Mouse (Mus musculus): Measurements from ENCODE around the gene Arhgef3. TPM values are rescaled to one million over a fixed set of nuclear protein-coding genes. Genes with fewer than 3 reads are reported as not detected.
"Not testable (repeated sequence)": the region's sequence is repeated elsewhere in the genome, so short reads cannot be mapped to it uniquely, and the experiment has no call there.

Arhgef3 gene
- total RNA-seq, 2 experiments from 2014 or later = 77.1 to 79.5 TPM

DNA sequence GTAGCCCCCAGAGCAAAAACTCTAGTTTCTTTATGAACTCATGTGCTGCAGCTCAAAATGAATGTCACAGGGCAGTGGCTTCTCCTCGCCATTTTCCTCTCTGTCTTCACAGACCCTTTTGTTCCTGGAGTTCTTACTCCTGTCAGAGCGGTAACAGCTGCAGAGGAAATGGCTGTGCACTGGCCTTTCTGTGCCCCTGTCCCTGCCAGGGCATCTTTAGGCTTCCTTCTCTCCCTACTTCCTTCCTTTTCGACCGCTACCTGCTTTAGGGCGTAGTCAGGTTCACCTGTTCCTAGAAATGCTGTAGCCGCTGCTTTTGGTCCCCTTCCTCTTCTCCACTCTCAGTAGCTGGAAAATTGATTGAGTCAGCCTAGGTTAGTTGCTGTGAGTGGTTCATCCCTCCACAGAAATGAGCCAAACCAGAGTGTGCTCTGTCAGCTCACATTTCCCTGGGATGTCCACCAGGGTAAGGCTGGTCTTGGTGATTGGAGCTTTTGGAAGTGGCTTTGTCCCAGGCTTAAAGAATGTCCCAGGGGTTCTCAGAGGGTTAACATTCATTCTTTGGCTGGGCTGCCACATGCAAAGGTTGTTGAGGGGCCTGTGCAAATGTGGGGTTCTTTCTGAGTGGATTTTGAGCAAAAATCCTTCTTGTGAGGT, 121.3 kb downstream of the Arhgef3 start:
- no peak for DNase-seq (ENCODE audit: low spot score in 2 of 2)
- TF ChIP-seq CTCF (conservative IDR thresholded peaks at IDR 0.05) = no peak
- no peak overlapping the region for H3K27ac ChIP-seq
- H3K4me3 ChIP-seq = no peak overlapping the region

DNA sequence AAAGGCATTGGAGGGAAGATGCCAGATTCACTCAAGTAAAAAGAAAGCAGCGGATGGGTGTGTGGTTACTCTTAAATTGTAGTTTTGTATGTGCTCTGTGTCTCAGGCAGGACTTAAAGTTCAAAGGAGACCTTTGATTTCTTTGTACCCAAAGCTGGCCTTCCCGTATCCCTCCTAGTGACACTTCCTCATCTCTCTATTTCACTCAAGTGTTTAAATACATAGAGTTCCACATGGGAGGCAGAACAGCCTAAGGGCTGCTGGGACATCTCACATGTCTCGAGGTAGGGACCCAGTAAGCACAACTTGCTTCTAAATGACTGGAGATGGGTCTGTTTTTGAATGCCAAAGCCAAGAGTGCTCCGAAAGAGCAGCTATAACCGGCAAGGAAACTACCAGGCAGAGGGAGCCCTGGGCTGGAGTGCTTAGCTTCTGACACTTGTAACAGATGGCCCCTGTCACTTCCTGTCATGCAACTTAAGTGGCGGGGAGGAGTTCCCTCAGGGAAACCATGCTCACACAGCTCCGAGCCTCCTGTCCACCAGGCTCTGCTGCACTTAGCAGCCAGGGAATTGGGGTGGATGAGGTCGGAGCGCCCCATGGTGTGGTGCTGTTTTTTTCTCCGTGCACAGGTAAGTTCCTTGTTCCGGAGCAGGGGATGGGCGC, 123.0 kb downstream of the Arhgef3 start:
- peak overlapping the region; percentile 23; the same call in 1 of the 2 replicates for H3K4me3 ChIP-seq
- no peak overlapping the region for H3K27ac ChIP-seq
- TF ChIP-seq CTCF (conservative IDR thresholded peaks at IDR 0.05) = no peak
- DNase-seq (ENCODE audit: low spot score in 2 of 2) = no peak

DNA sequence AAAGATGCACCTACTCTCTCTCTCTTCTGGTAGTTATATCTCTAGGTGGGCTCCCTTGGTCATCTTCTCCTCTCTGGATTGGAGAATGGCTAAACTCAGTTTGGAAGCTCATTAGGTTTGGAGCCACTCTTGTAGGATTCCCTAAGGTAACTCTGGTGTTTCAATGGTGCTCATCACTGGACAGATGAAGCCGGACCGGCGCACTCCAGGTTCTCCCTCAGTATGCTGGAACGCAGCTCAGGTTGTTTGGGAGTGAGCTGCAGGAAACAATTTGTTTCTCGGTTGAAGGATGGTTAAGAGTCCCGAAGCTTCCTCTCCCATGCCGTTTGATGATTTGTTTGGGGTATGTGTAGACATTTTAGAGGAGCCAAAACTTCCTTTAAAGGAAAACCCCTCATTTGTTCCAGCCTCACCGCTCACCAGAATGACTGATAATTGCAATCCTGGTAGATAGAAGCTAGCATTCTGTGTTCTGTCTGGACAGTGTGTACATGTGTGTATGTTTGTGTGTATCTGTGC, 124.0 kb downstream of the Arhgef3 start:
- no peak for TF ChIP-seq CTCF (conservative IDR thresholded peaks at IDR 0.05)
- H3K4me3 ChIP-seq = no peak overlapping the region
- H3K27ac ChIP-seq = no peak overlapping the region
- no peak for DNase-seq (ENCODE audit: low spot score in 2 of 2)

DNA sequence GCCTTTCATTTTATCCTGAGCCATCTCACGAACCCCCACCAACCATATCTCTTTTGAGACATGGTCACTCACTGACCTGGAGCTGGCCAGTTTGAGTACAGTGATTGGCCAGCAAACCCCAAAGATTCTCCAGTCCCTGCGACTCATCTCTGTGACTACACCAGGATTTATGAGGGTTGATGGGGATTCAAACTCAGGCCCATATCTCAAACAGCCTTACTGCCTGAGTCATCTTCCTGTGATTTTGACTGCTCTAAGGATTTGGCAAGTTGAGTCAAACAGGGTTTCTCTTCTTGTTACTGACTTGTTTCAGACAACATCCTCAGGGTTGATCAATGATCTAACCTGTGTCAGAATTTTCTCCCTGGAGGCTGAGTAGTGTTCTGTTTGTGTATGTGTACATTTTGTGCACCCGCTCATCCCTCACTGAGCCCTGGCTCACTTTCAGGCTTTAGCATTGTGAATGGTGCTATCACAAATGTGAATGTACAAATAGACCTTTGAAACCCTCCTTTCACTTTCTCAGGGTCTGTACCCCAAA, 124.9 kb downstream of the Arhgef3 start:
- no peak for TF ChIP-seq CTCF (conservative IDR thresholded peaks at IDR 0.05)
- Histone ChIP-seq H3K27ac (no peak overlapping the region), H3K4me3 (no peak overlapping the region)
- DNase-seq (ENCODE audit: low spot score in 2 of 2) = no peak

DNA sequence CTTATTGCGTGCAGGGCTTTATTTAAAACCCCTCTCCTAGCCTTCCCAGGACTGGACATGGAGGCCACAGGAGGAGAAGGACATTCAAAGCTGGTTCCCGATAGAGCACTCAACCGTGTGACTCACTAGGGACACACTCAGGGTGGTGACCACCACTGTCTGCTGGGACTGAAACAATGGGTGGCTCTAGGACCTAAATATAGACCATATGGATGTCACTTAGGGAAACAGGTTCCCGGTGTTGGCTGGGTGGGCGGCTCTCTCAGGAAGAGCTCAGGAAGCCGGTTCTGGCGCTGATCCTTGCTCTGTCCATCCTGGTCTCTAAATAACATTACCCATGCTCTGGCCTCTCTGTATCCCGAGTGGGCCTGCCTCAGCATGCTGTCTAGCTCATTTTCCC, 127.6 kb downstream of the Arhgef3 start:
- Histone ChIP-seq H3K4me3 (no peak overlapping the region), H3K27ac (no peak overlapping the region)
- TF ChIP-seq CTCF (conservative IDR thresholded peaks at IDR 0.05) = no peak
- no peak for DNase-seq (ENCODE audit: low spot score in 2 of 2)

DNA sequence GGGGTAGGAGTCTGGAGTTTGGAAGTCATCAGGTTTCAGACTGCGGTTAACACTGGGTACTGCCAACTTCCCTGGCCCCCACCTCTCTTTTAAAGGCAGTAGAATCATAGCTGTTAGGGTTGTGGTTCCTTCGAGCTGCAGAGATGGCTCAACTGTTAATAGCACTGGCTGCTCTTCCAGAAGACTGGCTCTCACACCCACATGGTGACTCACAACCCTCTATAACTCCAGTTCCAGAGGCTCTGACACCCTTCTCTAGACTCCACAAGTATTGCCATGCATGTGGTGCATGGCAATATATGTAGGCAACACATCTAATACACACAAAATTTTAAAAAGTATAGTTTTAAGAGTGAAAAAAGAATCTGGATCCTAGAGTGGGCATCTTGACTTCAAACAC, 128.1 kb downstream of the Arhgef3 start:
- no peak overlapping the region for H3K27ac ChIP-seq
- no peak overlapping the region for H3K4me3 ChIP-seq
- DNase-seq (ENCODE audit: low spot score in 2 of 2) = no peak
- no peak for TF ChIP-seq CTCF (conservative IDR thresholded peaks at IDR 0.05)

DNA sequence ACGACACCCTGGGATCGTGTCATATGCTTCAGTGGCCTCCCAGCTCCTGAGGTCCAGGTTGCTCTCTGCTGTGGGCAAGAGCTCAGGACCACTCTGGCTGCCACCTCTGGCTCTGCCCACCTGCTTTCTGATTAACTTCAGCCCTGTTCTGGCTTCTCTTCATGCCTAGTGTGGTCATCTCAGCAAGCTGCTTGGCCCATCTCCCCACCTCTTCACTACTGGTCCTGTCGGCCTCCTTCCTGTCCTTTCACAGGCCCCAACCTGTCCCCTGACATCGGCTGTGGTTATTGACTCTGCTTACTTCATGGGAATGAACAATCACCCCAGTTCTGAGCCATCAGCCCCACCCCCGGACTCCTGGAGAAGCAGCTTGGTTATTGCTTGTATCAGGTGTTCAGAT, 128.9 kb downstream of the Arhgef3 start:
- Histone ChIP-seq H3K4me3 (no peak overlapping the region), H3K27ac (no peak overlapping the region)
- TF ChIP-seq CTCF (conservative IDR thresholded peaks at IDR 0.05) = no peak
- DNase-seq (ENCODE audit: low spot score in 2 of 2) = no peak

DNA sequence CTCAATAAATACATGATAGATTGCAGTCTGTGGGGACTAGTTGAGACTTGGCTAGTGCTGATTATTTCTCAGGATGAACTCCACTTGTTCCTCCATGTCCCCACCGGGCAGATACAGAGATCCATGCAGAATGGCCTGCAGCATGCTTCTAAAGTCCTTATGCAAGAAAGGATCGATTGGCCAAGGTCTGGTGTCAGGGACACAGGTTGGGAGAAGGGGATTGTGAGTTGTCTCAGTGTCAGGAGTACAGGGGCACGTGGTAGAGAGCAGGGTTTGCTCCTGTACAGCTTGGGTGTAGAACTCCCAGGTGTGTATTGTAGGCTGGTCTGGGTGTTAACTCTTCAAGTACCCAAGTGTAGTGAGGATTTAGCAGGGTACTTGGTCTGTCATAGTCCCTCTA, 130.2 kb downstream of the Arhgef3 start:
- Histone ChIP-seq H3K4me3 (no peak overlapping the region), H3K27ac (no peak overlapping the region)
- no peak for DNase-seq (ENCODE audit: low spot score in 2 of 2)
- TF ChIP-seq CTCF (conservative IDR thresholded peaks at IDR 0.05) = no peak

DNA sequence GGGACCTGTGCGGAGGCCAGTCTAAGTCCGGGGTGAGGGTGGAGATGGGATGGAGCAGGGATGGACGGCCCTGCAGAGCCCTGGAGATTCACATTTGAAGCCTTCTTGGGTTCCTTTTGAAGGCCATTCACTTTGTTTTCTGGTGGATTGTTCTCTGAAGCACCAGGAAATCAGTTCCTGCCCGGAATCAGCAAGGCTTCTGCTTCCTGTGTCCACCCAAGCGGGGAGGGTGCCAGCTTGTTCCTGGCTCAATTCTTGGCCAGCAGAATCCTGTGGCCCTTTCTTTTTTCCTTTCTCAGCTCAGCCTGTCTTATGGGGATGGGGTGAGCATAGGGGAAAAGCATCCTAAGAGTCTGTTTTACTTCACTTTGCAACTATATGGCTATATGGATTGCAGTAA, 131.7 kb downstream of the Arhgef3 start:
- no peak for TF ChIP-seq CTCF (conservative IDR thresholded peaks at IDR 0.05)
- DNase-seq (ENCODE audit: low spot score in 2 of 2) = no peak
- Histone ChIP-seq H3K4me3 (no peak overlapping the region), H3K27ac (peak overlapping the region; percentile 39; the same call in 1 of the 2 replicates)

DNA sequence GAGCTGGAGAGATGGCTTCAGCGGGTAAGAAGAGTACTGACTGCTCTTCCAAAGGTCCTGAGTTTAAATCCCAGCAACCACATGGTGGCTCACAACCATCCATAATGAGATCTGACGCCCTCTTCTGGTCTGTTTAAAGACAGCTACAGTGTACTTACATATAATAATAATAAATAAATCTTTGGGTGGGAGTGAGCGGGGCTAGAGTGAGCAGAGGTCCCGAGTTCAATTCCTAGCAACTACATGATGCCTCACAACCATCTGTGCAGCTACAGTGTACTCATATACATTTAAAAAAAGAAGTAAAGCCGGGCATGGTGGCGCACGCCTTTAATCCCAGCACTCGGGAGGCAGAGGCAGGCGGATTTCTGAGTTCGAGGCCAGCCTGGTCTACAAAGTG, 132.2 kb downstream of the Arhgef3 start:
- TF ChIP-seq CTCF (conservative IDR thresholded peaks at IDR 0.05) = peak; percentile 23
- not testable (repeated sequence) for H3K27ac ChIP-seq

DNA sequence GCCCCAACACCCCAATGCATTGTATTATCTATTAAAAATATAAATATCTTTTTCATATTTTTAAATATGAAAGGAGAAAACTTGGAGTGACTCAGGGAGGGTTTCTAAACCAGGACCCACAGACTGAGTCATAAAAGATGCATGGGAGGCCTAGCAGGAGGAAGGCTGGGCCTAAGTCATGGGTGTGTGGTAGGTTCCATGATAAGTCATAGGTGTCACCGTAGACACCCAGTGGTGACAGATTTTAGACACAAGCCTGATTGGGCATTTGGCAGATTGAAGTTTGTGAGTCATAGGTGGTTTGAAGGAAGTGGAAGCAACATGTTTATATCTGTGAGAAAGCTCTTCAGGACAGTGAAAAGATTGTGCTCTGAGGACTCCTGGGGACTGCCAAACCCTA, 134.4 kb downstream of the Arhgef3 start:
- no peak for DNase-seq (ENCODE audit: low spot score in 2 of 2)
- TF ChIP-seq CTCF (conservative IDR thresholded peaks at IDR 0.05) = no peak

More for the DNA sequence above, 132.2 kb downstream of the Arhgef3 start:
- DNase-seq (ENCODE audit: low spot score in 2 of 2); H3K4me3 ChIP-seq: not testable (repeated sequence)

DNA sequence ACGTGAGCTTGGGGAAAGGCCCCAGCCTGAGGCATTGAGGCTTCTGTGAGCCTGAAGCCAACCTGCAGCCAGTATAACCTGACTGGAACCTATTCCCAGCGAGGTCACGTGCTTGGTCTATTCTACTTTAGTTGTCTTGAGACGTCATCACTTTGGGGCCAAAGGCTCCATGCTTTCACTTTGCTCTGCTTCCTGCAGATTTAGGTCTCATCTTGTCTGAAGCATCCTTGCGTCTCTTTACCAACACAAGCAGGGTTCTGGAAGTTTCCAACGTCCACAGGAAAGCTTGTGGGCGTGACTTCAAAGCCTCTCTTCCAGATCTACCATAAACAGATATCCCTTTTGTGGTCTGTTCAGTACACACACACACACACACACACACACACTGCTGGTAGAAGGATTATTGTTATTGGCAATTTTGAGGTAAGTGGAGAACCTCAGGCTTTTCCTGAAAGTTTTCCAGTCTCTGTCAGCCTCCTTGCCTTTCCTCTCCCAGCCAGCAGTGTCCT, 135.6 kb downstream of the Arhgef3 start:
- Histone ChIP-seq H3K4me3 (no peak overlapping the region), H3K27ac (no peak overlapping the region)
- no peak for DNase-seq (ENCODE audit: low spot score in 2 of 2)
- TF ChIP-seq CTCF (conservative IDR thresholded peaks at IDR 0.05) = no peak

More for the DNA sequence above, 134.4 kb downstream of the Arhgef3 start:
- Histone ChIP-seq H3K27ac (no peak overlapping the region), H3K4me3 (no peak overlapping the region)

DNA sequence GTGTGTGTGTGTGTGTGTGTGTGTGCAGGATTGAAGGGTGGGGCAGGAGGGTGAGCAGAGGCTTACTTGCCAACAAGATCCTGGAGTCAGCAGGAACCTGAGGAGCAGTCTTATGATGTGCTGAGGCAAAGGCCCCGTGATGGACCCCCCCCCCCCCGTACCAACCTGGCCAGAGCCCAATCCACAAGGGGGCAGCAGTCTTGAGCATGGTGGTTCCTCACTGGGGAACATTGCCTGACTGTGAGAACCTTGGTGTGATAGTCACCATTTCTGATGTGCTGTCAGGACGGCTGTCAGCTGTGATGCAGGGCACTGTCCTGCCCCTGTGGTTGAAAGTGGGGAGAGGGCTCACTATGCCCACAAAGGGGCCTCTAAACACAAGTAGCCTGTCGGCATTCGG, 138.7 kb downstream of the Arhgef3 start:
- Histone ChIP-seq H3K27ac (no peak overlapping the region), H3K4me3 (no peak overlapping the region)
- TF ChIP-seq CTCF (conservative IDR thresholded peaks at IDR 0.05) = no peak
- DNase-seq (ENCODE audit: low spot score in 2 of 2) = no peak

All from layer of hippocampus, adult 2 months (tissue).